Mouse (Mus musculus) C2C12 (cell line): ENCODE measurements at regions not wholly inside any gene's neighbourhood (a gene's known extent, or its start where the extent isn't known, plus 50 kb on each side); places are given as distances from the start of the nearest gene placed in this dataset.

Experiments
- CTCF ChIP-seq: IDR thresholded peaks from one replicate; pipeline ENCODE4 v1.5.1; 2011; ENCODE audit not compliant: control insufficient read depth, insufficient read depth, insufficient read length
- USF1 ChIP-seq: IDR thresholded peaks from one replicate; pipeline ENCODE4 v1.6.1; 2011; ENCODE audit warnings: low read depth, mild to moderate bottlenecking, control low read depth, moderate library complexity

DNA sequence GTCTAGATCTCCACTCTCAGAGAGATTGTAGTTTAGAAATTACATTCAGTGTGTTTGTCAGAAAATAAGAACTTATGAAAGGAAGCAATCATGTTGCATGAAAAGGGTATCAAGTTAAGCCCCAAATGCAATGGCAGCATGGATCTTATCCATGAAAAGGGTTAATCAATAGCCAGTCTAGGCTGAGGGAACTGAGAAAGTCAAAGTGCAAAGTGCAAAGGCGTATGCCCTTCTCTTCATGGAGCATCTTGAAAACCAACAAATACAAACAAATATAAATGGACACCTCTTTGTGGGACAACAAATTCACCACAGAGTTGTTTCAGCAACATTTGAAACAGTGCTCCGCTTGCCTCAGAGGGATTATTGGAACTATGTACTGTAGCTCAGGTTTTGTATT is 514.1 kb upstream of the Kif18a start:
- no peak for TF ChIP-seq CTCF
- TF ChIP-seq USF1 = no peak
